Mouse (Mus musculus) MEL (cell line): ENCODE measurements around the gene Ms4a4c. TPM values are rescaled to one million over a fixed set of nuclear protein-coding genes. Genes with fewer than 3 reads are reported as not detected.
"Not testable (repeated sequence)": the region's sequence is repeated elsewhere in the genome, so short reads cannot be mapped to it uniquely, and the experiment has no call there.

ENCODE experiments used
- DNase-seq: peaks from one replicate; pipeline ENCODE4 v3.0.0; 2011; ENCODE audit warnings: low read depth, low spot score
- H3K27ac ChIP-seq: 2 replicates; pipeline ENCODE4 v1.5.1; 2012; ENCODE audit warnings: low read depth, mild to moderate bottlenecking, control low read depth, low read length, moderate library complexity; ENCODE audit not compliant: control insufficient read depth
- H3K27me3 ChIP-seq, 2 experiments: fragments of 150-350 bp in 1 of 2; sonication (generic) in 1 of 2; 2 replicates each; pipeline ENCODE4 v1.6.1; 2012; ENCODE audit warnings: low read length in 2 of 2, mild to moderate bottlenecking in 2 of 2, improper control_type of control experiment in 1 of 2, moderate library complexity in 1 of 2; ENCODE audit not compliant: insufficient read depth in 2 of 2, control insufficient read depth in 1 of 2
- H3K36me3 ChIP-seq, 2 experiments: 2 replicates each; pipeline ENCODE4 v1.6.1; 2012 to 2014; ENCODE audit warnings: low read length in 2 of 2, improper control_type of control experiment in 1 of 2, inconsistent platforms in 1 of 2, mild to moderate bottlenecking in 1 of 2; ENCODE audit not compliant: insufficient read depth in 2 of 2, control insufficient read depth in 1 of 2
- H3K4me1 ChIP-seq, 2 experiments: fragments of 150-350 bp in 1 of 2; sonication (generic) in 1 of 2; 2 replicates each; pipeline ENCODE4 v1.6.1; 2012; ENCODE audit warnings: low read length in 2 of 2, improper control_type of control experiment in 1 of 2, mild to moderate bottlenecking in 1 of 2; ENCODE audit not compliant: insufficient read depth in 2 of 2, control insufficient read depth in 1 of 2
- H3K4me3 ChIP-seq, 2 experiments: fragments of 150-350 bp in 1 of 2; sonication (generic) in 1 of 2; 2 replicates each; pipeline ENCODE4 v1.5.1; 2012; ENCODE audit warnings: low read depth in 2 of 2, low read length in 2 of 2, mild to moderate bottlenecking in 2 of 2, moderate library complexity in 2 of 2, control low read depth in 1 of 2, improper control_type of control experiment in 1 of 2; ENCODE audit not compliant: control insufficient read depth in 1 of 2, insufficient read depth in 1 of 2
- H3K79me2 ChIP-seq: 2 replicates; pipeline ENCODE4 v1.6.1; 2012; ENCODE audit warnings: mild to moderate bottlenecking, low read length, moderate library complexity; ENCODE audit not compliant: control insufficient read depth, poor library complexity, insufficient read depth
- H3K9ac ChIP-seq: 2 replicates; pipeline ENCODE4 v1.6.1; 2012; ENCODE audit warnings: low read depth, mild to moderate bottlenecking, control low read depth, low read length, moderate library complexity; ENCODE audit not compliant: control insufficient read depth, poor library complexity, severe bottlenecking
- H3K9me3 ChIP-seq: fragments of 150-350 bp; sonication (generic); replicated peaks from 2 replicates; pipeline ENCODE4 v1.6.1; 2012; ENCODE audit warnings: mild to moderate bottlenecking, low read length, improper control_type of control experiment, moderate library complexity; ENCODE audit not compliant: insufficient read depth
- polyA plus RNA-seq, 2 experiments: library from polyadenylated mRNA; stranded (reverse) in 1 of 2; unstranded in 1 of 2; fragments of >175 nt in 1 of 2; fragments of >200 nt in 1 of 2; gene quantifications; 2 replicates each; pipeline versions ENCODE4 v1.2.1 to v1.2.4; 2012; ENCODE audit warnings: low replicate concordance in 2 of 2, low read depth in 1 of 2; ENCODE audit not compliant: insufficient read length in 2 of 2, insufficient read depth in 1 of 2, missing spikeins in 1 of 2
- total RNA-seq: library from RNA; depleted of rRNA; stranded (reverse); fragments of 300-350 nt; gene quantifications from 2 replicates; pipeline ENCODE4 v1.2.3, GENCODE M21; 2012; rRNA removed

Gene Ms4a4c
- total and polyA plus RNA-seq, 3 experiments: not detected

DNA sequence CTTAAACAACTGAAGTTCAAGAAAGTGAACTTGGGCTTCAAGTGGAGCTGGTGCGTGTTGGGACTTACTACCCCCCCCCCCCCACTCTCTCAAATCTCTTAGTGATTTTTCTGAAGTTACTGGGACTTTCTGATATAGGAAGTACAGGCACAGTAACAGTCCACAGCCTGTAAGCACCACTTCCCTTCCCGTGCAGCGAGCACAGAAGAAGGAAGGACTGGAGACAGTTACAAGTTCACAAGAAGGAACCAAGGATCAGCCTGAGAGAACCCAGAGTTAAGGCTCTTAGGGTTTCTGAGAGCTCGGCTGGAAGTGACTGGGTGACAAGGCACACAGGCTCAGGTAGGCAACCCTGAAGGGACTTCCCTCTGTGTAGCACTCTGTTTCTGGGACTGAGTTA, 64.6 kb downstream of the Ms4a4c start, which contains the start of gene Ms4a6c:
Ms4a6c (plus strand) TSS at position 152 of the 400 bp plus-strand sequence.
- H3K4me1 ChIP-seq, H3K9ac ChIP-seq, H3K79me2 ChIP-seq, H3K9me3 ChIP-seq, H3K27me3 ChIP-seq, DNase-seq, H3K36me3 ChIP-seq, H3K4me3 ChIP-seq, H3K27ac ChIP-seq: not testable (repeated sequence)

Other genes with a start within 250 kb of the Ms4a4c start
- not detected in 2 replicates for gene 1700025F22Rik, start 239.4 kb upstream of the Ms4a4c start, total RNA-seq
- gene 1700025F22Rik, start 239.4 kb upstream of the Ms4a4c start, polyA plus RNA-seq: not detected
- gene Ms4a13, start 208.0 kb upstream of the Ms4a4c start, total RNA-seq: not detected in 2 replicates
- gene Ms4a13, start 208.0 kb upstream of the Ms4a4c start, polyA plus RNA-seq: not detected
- not detected in 2 replicates for gene Ms4a12, start 172.3 kb upstream of the Ms4a4c start, total RNA-seq
- not detected for gene Ms4a12, start 172.3 kb upstream of the Ms4a4c start, polyA plus RNA-seq
- gene Ms4a1, start 138.5 kb upstream of the Ms4a4c start, total RNA-seq: not detected in 2 replicates
- not detected for gene Ms4a1, start 138.5 kb upstream of the Ms4a4c start, polyA plus RNA-seq
- not detected in 2 replicates for gene Ms4a5, start 120.9 kb upstream of the Ms4a4c start, total RNA-seq
- not detected for gene Ms4a5, start 120.9 kb upstream of the Ms4a4c start, polyA plus RNA-seq
- not detected in 2 replicates for gene Ms4a14, start 90.3 kb upstream of the Ms4a4c start, total RNA-seq
- not detected for gene Ms4a14, start 90.3 kb upstream of the Ms4a4c start, polyA plus RNA-seq
- gene Ms4a7, start 68.6 kb upstream of the Ms4a4c start, total RNA-seq: not detected in 2 replicates
- not detected for gene Ms4a7, start 68.6 kb upstream of the Ms4a4c start, polyA plus RNA-seq
- not detected in 2 replicates for gene Ms4a4a, start 29.2 kb upstream of the Ms4a4c start, total RNA-seq
- not detected for gene Ms4a4a, start 29.2 kb upstream of the Ms4a4c start, polyA plus RNA-seq
- not detected in 2 replicates for gene Ms4a4b, start 38.8 kb downstream of the Ms4a4c start, total RNA-seq
- not detected for gene Ms4a4b, start 38.8 kb downstream of the Ms4a4c start, polyA plus RNA-seq
- not detected in 2 replicates for gene Ms4a6c, start 64.6 kb downstream of the Ms4a4c start, total RNA-seq
- not detected for gene Ms4a6c, start 64.6 kb downstream of the Ms4a4c start, polyA plus RNA-seq
- gene Gm8369, start 81.2 kb downstream of the Ms4a4c start, total RNA-seq: not detected in 2 replicates
- gene Gm8369, start 81.2 kb downstream of the Ms4a4c start, polyA plus RNA-seq: not detected
- gene Ms4a6b, start 111.7 kb downstream of the Ms4a4c start, total RNA-seq: not detected in 2 replicates
- not detected for gene Ms4a6b, start 111.7 kb downstream of the Ms4a4c start, polyA plus RNA-seq
- not detected in 2 replicates for gene Ms4a4d, start 132.0 kb downstream of the Ms4a4c start, total RNA-seq
- not detected for gene Ms4a4d, start 132.0 kb downstream of the Ms4a4c start, polyA plus RNA-seq
- gene Ms4a6d, start 200.1 kb downstream of the Ms4a4c start, total RNA-seq: not detected in 2 replicates
- gene Ms4a6d, start 200.1 kb downstream of the Ms4a4c start, polyA plus RNA-seq: not detected
- 1.5 and 3.1 TPM in 2 replicates for gene Ms4a2, start 218.9 kb downstream of the Ms4a4c start, total RNA-seq
- under 1 TPM in 1 of 2 experiments, not detected in 1; 0.32 TPM for gene Ms4a2, start 218.9 kb downstream of the Ms4a4c start, polyA plus RNA-seq
- 0.88 and 1.0 TPM in 2 replicates for gene Ms4a3, start 236.1 kb downstream of the Ms4a4c start, total RNA-seq
- 1 to 10 TPM in 1 of 2 experiments, not detected in 1; 1.0 TPM for gene Ms4a3, start 236.1 kb downstream of the Ms4a4c start, polyA plus RNA-seq